Mouse (Mus musculus) testis, adult 10 weeks (tissue): Measurements from ENCODE around the gene Mageb1. TPM values are rescaled to one million over a fixed set of nuclear protein-coding genes. Genes with fewer than 3 reads are reported as not detected.

Experiments
- polyA plus RNA-seq: library from polyadenylated mRNA; stranded (reverse); fragments of 350-450 nt; fragmentation: Illumina TruSeq; extraction: RNeasy Lipid Tissue Mini Kit (QIAGEN cat#74804); gene quantifications from one replicate; pipeline ENCODE4 v1.2.3, GENCODE M21; 2014; ENCODE audit warnings: low read depth, low replicate concordance

The Mageb1 gene
- 1.6 TPM for polyA plus RNA-seq

DNA sequence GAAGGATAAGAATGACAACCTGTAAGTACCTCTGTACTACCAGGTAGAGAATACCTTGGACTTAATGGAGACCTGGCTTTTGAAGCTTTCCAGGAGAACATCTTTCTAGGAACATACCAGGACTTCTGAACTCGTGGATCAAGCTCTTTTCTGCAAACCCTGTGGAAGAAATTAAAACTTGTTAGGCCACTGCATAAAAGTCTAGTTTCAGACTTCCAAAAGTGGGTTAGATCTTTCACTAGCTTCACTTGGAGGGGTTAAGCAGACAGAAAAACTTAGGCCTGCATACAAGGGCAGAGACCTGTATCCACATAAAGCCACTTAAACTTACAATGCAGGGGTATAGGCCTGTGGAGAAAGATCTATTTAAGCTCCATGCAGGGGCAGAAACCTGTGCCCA, at the start of gene Mageb1:
TSS of gene Mageb1 (minus strand) at position 101 of the 400 bp plus-strand sequence.

Other genes with a start within 250 kb of the Mageb1 start
- gene Mageb5, start 233.3 kb downstream of the Mageb1 start, polyA plus RNA-seq = 54.0 TPM